8 mouse cellular contexts compared by ENCODE assay signal in genomic region chr5:113209401-113209750, GRCm38 (mm10). TPM values are rescaled to one million over a fixed set of nuclear protein-coding genes. Genes with fewer than 3 reads are reported as not detected.
DNase-seq lines count a peak whose midpoint lies in the region; ATAC-seq lines count a peak whose summit lies in the region.

No protein-coding gene starts in this region.

- peak overlapping the region; percentile 27 for H3K4me2 ChIP-seq in lung, embryonic 15.5 days
- no peak overlapping the region for H3K4me2 ChIP-seq in limb, embryonic 12.5 days
- peak overlapping the region; percentile 5; the same call in 1 of the 2 replicates for H3K4me2 ChIP-seq in stomach, embryonic 15.5 days

- DNase-seq in cerebellum, postnatal 10 days = peak; percentile 43 to 52
- DNase-seq in cerebellum, postnatal 36 days = no peak
- no peak for DNase-seq in lung, postnatal 36 days
- DNase-seq in layer of hippocampus, adult 18-20 months (ENCODE audit: low spot score in 2 of 2) = no peak
- DNase-seq in ovary, postnatal 36 days (ENCODE audit: low spot score) = no peak

- no peak overlapping the region for H3K9ac ChIP-seq in lung, embryonic 15.5 days
- no peak overlapping the region for H3K9ac ChIP-seq in limb, embryonic 12.5 days (replicated peaks)
- H3K9ac ChIP-seq in stomach, embryonic 15.5 days = no peak overlapping the region

- H3K9me3 ChIP-seq in lung, embryonic 15.5 days = no peaks in the 10 kb centered on the region
- no peaks in the 10 kb centered on the region for H3K9me3 ChIP-seq in limb, embryonic 12.5 days
- no peaks in the 10 kb centered on the region for H3K9me3 ChIP-seq in stomach, embryonic 15.5 days

- no peak overlapping the region for H3K4me3 ChIP-seq in lung, embryonic 15.5 days
- no peak overlapping the region for H3K4me3 ChIP-seq in limb, embryonic 12.5 days (replicated peaks)
- H3K4me3 ChIP-seq in stomach, embryonic 15.5 days (replicated peaks) = no peak overlapping the region

- no peak for ATAC-seq in lung, embryonic 15.5 days (ENCODE audit: borderline replicate concordance, extremely low read depth, low FRiP score, low TSS enrichment)
- ATAC-seq in limb, embryonic 12.5 days (ENCODE audit: insufficient number of reproducible peaks, insufficient read depth, low FRiP score, low TSS enrichment, low read depth) = no peak
- no peak for ATAC-seq in stomach, embryonic 15.5 days (ENCODE audit: insufficient read depth, low FRiP score, low read depth)

- peak overlapping the region; percentile 92 for H3K27ac ChIP-seq in lung, embryonic 15.5 days
- H3K27ac ChIP-seq in limb, embryonic 12.5 days = peak overlapping the region; percentile 26; the same call in 1 of the 2 replicates
- H3K27ac ChIP-seq in stomach, embryonic 15.5 days = peak overlapping the region; percentile 89

- 28% methylated on average over 11 of the region's 11 CpGs for WGBS in lung, embryonic 15.5 days
- 48% methylated on average over 11 of the region's 11 CpGs for WGBS in limb, embryonic 12.5 days
- WGBS in stomach, embryonic 15.5 days = 35% methylated on average over 11 of the region's 11 CpGs

- no peaks in the 10 kb centered on the region for H3K36me3 ChIP-seq in lung, embryonic 15.5 days
- H3K36me3 ChIP-seq in limb, embryonic 12.5 days = no peaks in the 10 kb centered on the region
- no peaks in the 10 kb centered on the region for H3K36me3 ChIP-seq in stomach, embryonic 15.5 days

- no peaks in the 10 kb centered on the region for H3K27me3 ChIP-seq in lung, embryonic 15.5 days
- H3K27me3 ChIP-seq in limb, embryonic 12.5 days = no peaks in the 10 kb centered on the region
- H3K27me3 ChIP-seq in stomach, embryonic 15.5 days (replicated peaks) = no peaks in the 10 kb centered on the region

- peaks cover 47% of the 10 kb centered on the region for H3K4me1 ChIP-seq in lung, embryonic 15.5 days
- peaks cover 7% of the 10 kb centered on the region; the same call in 1 of the 2 replicates for H3K4me1 ChIP-seq in limb, embryonic 12.5 days (replicated peaks)
- peaks cover 48% of the 10 kb centered on the region for H3K4me1 ChIP-seq in stomach, embryonic 15.5 days

RNA-seq across cellular contexts. Expression of gene 2900026A02Rik, which starts 11.7 kb away (rescaled TPM):
- polyA plus RNA-seq in lung, embryonic 15.5 days (2015; fragmentation: Nextera tagmentation; extraction: Ambion mirVana) = 10.8 and 11.9 TPM in 2 replicates
- 3.2 and 4.9 TPM in 2 replicates for polyA plus RNA-seq in limb, embryonic 12.5 days (2016; fragmentation: Nextera tagmentation; extraction: Ambion mirVana)
- polyA plus RNA-seq in stomach, embryonic 15.5 days (2015; fragmentation: Nextera tagmentation; extraction: Ambion mirVana) = 12.6 and 15.2 TPM in 2 replicates
- 10 to 100 TPM; 59.4 to 67.8 TPM for total RNA-seq in layer of hippocampus, adult 18-20 months (2021)

RNA-seq across cellular contexts. Expression of gene Tmem211, which starts 17.3 kb away (rescaled TPM):
- not detected in 2 replicates for polyA plus RNA-seq in lung, embryonic 15.5 days (2015; fragmentation: Nextera tagmentation; extraction: Ambion mirVana)
- not detected in 2 replicates for polyA plus RNA-seq in limb, embryonic 12.5 days (2016; fragmentation: Nextera tagmentation; extraction: Ambion mirVana)
- 0.48 and 0.57 TPM in 2 replicates for polyA plus RNA-seq in stomach, embryonic 15.5 days (2015; fragmentation: Nextera tagmentation; extraction: Ambion mirVana)
- not detected for total RNA-seq in layer of hippocampus, adult 18-20 months (2021)

Comparison
In these comparisons a context has a peak if more than half of its experiments do, and no peak if none do; other contexts are left out.
1. DNase-seq: peak in cerebellum, postnatal 10 days (2 of 2); none in cerebellum, postnatal 36 days (0 of 2), lung, postnatal 36 days (single experiment), layer of hippocampus, adult 18-20 months (0 of 2) and ovary, postnatal 36 days (single experiment).
2. H3K27ac ChIP-seq: peak in every context shown above with its lines; median percentile 92 in lung, embryonic 15.5 days; 89 in stomach, embryonic 15.5 days; 26 in limb, embryonic 12.5 days.